Mouse (Mus musculus) midbrain, embryonic 10.5 days (tissue): ENCODE results near the gene Ptdss2. TPM values are rescaled to one million over a fixed set of nuclear protein-coding genes. Genes with fewer than 3 reads are reported as not detected.
A peak's percentile ranks its signal among the peaks of the same experiment; 100 is the strongest.

Source experiments
- DNase-seq: peaks from one replicate; pipeline ENCODE4 v3.0.0-alpha.2; 2017; ENCODE audit warnings: low spot score
- H3K27ac ChIP-seq: fragments of 300-500 bp; sonication (generic); replicated peaks from 2 replicates; pipeline ENCODE4 v1.5.1; 2016; ENCODE audit warnings: mild to moderate bottlenecking
- H3K27me3 ChIP-seq: fragments of 300-500 bp; sonication (generic); 2 replicates; pipeline ENCODE4 v1.6.1; 2016; ENCODE audit warnings: low read depth, mild to moderate bottlenecking; ENCODE audit not compliant: poor library complexity, severe bottlenecking
- H3K36me3 ChIP-seq: fragments of 300-500 bp; sonication (generic); 2 replicates; pipeline ENCODE4 v1.6.1; 2016; ENCODE audit warnings: mild to moderate bottlenecking, moderate library complexity
- H3K4me1 ChIP-seq: fragments of 300-500 bp; sonication (generic); 2 replicates; pipeline ENCODE4 v1.6.1; 2016
- H3K4me3 ChIP-seq: fragments of 300-500 bp; sonication (generic); 2 replicates; pipeline ENCODE4 v1.5.1; 2016; ENCODE audit warnings: mild to moderate bottlenecking, moderate library complexity
- H3K9me3 ChIP-seq: fragments of 300-500 bp; sonication (generic); replicated peaks from 2 replicates; pipeline ENCODE4 v1.6.1; 2016; ENCODE audit warnings: mild to moderate bottlenecking
- WGBS: fragments of 180-500 bp; shearing (Covaris S2); methylation state at CpG from one replicate; pipeline ENCODE4 v1.1.7; 2016; 5-methylcytosine and 5-hydroxymethylcytosine counted together
- polyA plus RNA-seq: library from polyadenylated mRNA; unstranded; fragments of >200 nt; fragmentation: Nextera tagmentation; extraction: Ambion mirVana; gene quantifications from 2 replicates; pipeline ENCODE4 v1.2.1, GENCODE M21; 2016

Ptdss2 gene
- polyA plus RNA-seq, 1 experiment from 2014 or later = 94.7 TPM

- Histone ChIP-seq H3K9me3 (no peaks in the 10 kb centered on the region), H3K4me3 (peak overlapping the region; percentile 83), H3K4me1 (peaks cover 27% of the 10 kb centered on the region), H3K27ac (peak overlapping the region; percentile 94), H3K36me3 (peaks cover 35% of the 10 kb centered on the region), H3K27me3 (no peaks in the 10 kb centered on the region)
- WGBS = 61% methylated on average over 12 of the region's 12 CpGs
- no peak for DNase-seq
These were observed 9.9 kb downstream of the Ptdss2 start for GRCm38 (mm10) chr7:141131904-141132755.

DNA sequence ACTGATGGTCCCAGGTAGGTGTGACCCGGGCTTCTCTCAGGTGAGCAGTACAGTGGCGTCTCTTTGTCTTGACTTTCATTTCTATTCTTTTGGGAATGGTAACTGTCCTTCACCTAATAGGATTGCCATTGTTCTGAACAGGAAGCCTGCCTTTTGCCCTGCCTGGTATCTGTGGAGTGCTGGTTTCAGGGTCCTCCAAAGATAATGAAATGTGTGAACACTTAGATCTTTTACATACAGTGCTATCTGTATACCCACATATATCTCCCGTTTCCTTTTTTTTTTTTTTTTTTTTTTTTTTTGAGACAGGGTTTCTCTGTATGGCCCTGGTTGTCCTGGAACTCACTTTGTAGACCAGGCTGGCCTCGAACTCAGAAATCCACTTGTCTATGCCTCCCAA is 19.1 kb downstream of the Ptdss2 start:
- 93% methylated on average over 4 of the region's 4 CpGs for WGBS
- no peaks in the 10 kb centered on the region for H3K9me3 ChIP-seq
- no peaks in the 10 kb centered on the region for H3K27me3 ChIP-seq
- H3K36me3 ChIP-seq = peaks cover 93% of the 10 kb centered on the region
- no peak for DNase-seq
- no peak overlapping the region for H3K4me3 ChIP-seq
- no peaks in the 10 kb centered on the region for H3K4me1 ChIP-seq
- no peak overlapping the region for H3K27ac ChIP-seq

DNA sequence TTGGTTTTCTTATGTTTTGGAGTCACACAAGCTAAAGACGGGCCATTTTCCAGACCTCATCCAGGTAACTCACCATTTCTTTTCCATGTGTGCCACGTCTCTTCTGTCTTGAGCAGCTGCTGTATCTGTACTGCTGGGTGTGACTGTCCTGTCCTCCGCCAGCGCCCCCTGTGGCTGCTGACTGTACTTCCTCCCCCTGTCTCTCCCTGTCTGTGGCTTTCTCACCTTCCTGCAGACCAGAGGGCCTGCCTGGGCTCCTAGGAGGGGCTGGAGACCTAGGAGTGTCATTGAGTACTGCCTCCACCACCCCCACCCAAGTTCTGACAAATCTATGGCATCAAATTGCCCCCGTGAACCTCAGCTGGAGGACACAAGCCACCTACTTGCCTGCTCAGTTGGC is 20.9 kb downstream of the Ptdss2 start:
- Histone ChIP-seq H3K4me3 (no peak overlapping the region), H3K27ac (0 out of 2 replicates have a peak overlapping the region, but pooled peaks have one; percentile 33), H3K4me1 (no peaks in the 10 kb centered on the region), H3K9me3 (no peaks in the 10 kb centered on the region), H3K27me3 (no peaks in the 10 kb centered on the region), H3K36me3 (peaks cover 93% of the 10 kb centered on the region)
- 55% methylated on average over 5 of the region's 5 CpGs for WGBS
- DNase-seq = peak; percentile 31

DNA sequence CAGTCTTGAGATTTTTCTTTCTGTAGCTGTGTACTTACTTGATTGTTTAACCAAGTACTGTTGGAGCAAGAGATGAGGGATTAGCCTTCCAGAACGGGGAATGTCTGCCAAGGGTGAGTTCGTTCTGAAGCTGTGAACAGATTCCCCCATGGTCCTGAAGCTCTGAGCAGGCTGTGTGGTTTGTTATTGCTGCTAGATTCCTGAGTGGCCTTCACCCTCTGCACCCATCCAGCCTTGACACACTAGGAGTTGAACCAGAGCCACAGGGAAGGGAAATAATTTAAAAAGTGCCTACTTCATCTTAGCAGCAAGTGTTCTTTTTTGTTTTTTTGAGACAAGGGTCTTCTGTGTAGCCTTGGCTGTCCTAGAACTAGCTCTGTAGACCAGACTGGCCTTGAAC is 21.7 kb downstream of the Ptdss2 start:
- no peaks in the 10 kb centered on the region for H3K4me1 ChIP-seq
- no peak for DNase-seq
- H3K36me3 ChIP-seq = peaks cover 93% of the 10 kb centered on the region
- H3K27ac ChIP-seq = no peak overlapping the region
- no peak overlapping the region for H3K4me3 ChIP-seq
- no peaks in the 10 kb centered on the region for H3K27me3 ChIP-seq
- H3K9me3 ChIP-seq = no peaks in the 10 kb centered on the region
- 79% methylated on average over 2 of the region's 2 CpGs for WGBS

GRCm38 (mm10) chr7:141144650-141145049 is 22.5 kb downstream of the Ptdss2 start:
- no peak for DNase-seq
- Histone ChIP-seq H3K4me3 (no peak overlapping the region), H3K9me3 (no peaks in the 10 kb centered on the region), H3K4me1 (no peaks in the 10 kb centered on the region), H3K27me3 (no peaks in the 10 kb centered on the region), H3K27ac (no peak overlapping the region), H3K36me3 (peaks cover 90% of the 10 kb centered on the region)
- WGBS = 91% methylated on average over 3 of the region's 3 CpGs

GRCm38 (mm10) chr7:141145403-141145802 is 23.2 kb downstream of the Ptdss2 start:
- Histone ChIP-seq H3K36me3 (peaks cover 88% of the 10 kb centered on the region), H3K27me3 (no peaks in the 10 kb centered on the region), H3K9me3 (no peaks in the 10 kb centered on the region), H3K4me3 (no peak overlapping the region), H3K27ac (no peak overlapping the region), H3K4me1 (no peaks in the 10 kb centered on the region)
- 59% methylated on average over 1 of the region's 1 CpGs for WGBS
- DNase-seq = no peak

- Histone ChIP-seq H3K4me1 (no peaks in the 10 kb centered on the region), H3K27me3 (no peaks in the 10 kb centered on the region), H3K36me3 (peaks cover 90% of the 10 kb centered on the region), H3K27ac (no peak overlapping the region), H3K9me3 (no peaks in the 10 kb centered on the region), H3K4me3 (no peak overlapping the region)
- whole genome bisulfite sequencing = 95% methylated on average over 12 of the region's 12 CpGs
- no peak for DNase-seq
These were observed 23.9 kb downstream of the Ptdss2 start for GRCm38 (mm10) chr7:141146043-141146595.

DNA sequence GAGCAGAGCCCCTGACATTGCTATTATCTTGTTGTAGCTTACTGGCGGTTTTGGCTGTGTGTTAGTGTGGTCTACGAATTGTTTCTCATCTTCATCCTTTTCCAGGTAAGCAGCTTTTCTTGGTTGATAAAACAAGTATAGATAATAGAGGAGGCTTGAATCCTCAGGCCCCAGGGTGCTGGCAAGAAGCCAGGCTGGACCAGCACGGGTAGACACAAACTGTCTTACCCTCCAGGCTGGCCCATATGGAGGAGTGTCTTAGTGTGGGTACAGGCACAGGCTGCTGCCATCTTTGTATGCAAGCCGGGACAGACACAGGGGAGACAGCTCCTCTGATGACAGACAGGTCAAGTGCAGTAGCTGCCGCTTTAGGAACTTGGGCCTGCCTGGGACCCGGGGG is 24.9 kb downstream of the Ptdss2 start:
- H3K4me1 ChIP-seq = no peaks in the 10 kb centered on the region
- no peaks in the 10 kb centered on the region for H3K9me3 ChIP-seq
- H3K27me3 ChIP-seq = no peaks in the 10 kb centered on the region
- no peak overlapping the region for H3K27ac ChIP-seq
- DNase-seq = no peak
- H3K36me3 ChIP-seq = peaks cover 93% of the 10 kb centered on the region
- WGBS = 93% methylated on average over 6 of the region's 6 CpGs
- H3K4me3 ChIP-seq = no peak overlapping the region

GRCm38 (mm10) chr7:141148639-141149038 is 26.5 kb downstream of the Ptdss2 start:
- DNase-seq = no peak
- peaks cover 93% of the 10 kb centered on the region for H3K36me3 ChIP-seq
- no peaks in the 10 kb centered on the region for H3K9me3 ChIP-seq
- H3K4me1 ChIP-seq = no peaks in the 10 kb centered on the region
- WGBS = 86% methylated on average over 4 of the region's 4 CpGs
- no peaks in the 10 kb centered on the region for H3K27me3 ChIP-seq
- H3K27ac ChIP-seq = no peak overlapping the region
- H3K4me3 ChIP-seq = no peak overlapping the region

- Histone ChIP-seq H3K9me3 (no peaks in the 10 kb centered on the region), H3K36me3 (peaks cover 89% of the 10 kb centered on the region), H3K4me3 (no peak overlapping the region), H3K27me3 (no peaks in the 10 kb centered on the region), H3K27ac (no peak overlapping the region), H3K4me1 (no peaks in the 10 kb centered on the region)
- 94% methylated on average over 9 of the region's 9 CpGs for WGBS
- DNase-seq = no peak
These were observed 33.2 kb downstream of the Ptdss2 start for GRCm38 (mm10) chr7:141155362-141155761.

DNA sequence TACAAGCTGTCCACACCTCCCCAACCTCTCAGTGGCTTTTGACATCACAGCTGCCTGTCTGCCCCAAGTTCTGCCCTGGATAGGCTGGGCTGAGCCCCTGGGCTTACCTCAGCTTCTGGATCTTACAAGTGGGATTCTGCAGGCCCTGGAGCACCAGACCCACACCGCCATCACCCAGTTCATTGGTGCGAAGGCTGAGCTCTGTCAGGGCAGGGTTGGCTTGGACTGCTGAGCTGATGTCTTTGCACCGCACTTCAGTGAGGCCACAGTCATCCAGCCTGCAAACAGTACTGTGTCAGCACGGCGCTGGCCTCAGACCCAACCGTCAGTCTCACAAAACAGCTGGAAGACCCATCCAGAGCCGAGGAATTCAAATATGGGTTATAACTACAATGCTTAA is 42.2 kb downstream of the Ptdss2 start:
- peaks cover 68% of the 10 kb centered on the region for H3K36me3 ChIP-seq

DNA sequence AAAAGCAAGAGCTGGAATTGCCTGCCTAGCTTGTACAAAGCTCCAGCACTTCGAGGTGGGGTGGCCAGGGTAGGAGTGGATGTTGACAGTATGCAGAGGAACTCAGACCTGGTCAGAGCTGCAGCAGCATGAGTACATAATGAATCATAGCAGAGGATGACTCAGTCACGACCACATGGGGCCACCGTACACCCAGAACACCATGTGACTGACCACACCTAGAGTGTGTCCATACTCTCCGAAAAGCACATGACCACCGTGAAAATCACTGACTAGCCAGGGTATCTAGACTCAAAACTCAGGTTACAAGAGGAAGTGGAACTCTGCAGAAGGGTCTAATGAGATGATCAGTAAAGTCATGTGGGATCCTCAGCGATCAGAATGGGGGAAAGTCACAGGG is 42.7 kb downstream of the Ptdss2 start:
- peaks cover 64% of the 10 kb centered on the region for H3K36me3 ChIP-seq

More for the DNA sequence above, 42.2 kb downstream of the Ptdss2 start:
- H3K4me3 ChIP-seq = no peak overlapping the region
- H3K9me3 ChIP-seq = no peaks in the 10 kb centered on the region
- H3K4me1 ChIP-seq = peaks cover 20% of the 10 kb centered on the region
- 91% methylated on average over 7 of the region's 7 CpGs for WGBS
- no peak overlapping the region for H3K27ac ChIP-seq
- peaks cover 5% of the 10 kb centered on the region; the same call in 1 of the 2 replicates for H3K27me3 ChIP-seq
- DNase-seq = no peak

DNA sequence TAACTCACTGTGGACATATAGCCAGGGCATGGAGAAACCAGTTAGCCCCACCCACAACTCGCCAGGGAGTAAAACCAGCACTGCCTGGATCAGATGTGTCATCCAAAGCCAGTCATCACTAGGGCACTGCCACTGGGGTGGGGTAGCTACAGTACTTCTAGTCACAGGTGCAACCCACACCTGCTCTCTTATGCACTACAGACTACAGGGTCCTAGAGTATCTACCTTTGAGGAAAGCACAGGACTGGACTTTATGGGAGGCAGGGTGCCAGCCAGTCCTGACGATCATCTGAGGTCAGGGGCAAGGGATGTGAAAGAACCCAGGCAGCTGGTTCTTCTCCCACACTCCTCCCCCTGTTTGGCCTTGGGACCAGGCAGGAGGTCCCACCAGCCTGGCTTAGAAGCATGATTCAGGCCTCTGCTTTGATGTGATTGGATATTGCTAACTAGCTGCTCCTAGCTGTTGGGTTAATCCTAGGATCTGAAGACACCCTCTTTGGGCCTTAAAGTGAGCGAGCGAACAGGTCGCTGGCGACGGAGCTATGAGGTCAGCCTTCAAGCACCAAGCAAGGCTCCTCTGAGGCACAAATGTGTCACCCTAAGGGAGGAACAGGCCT is 45.8 kb downstream of the Ptdss2 start:
- peaks cover 17% of the 10 kb centered on the region; the same call in 1 of the 2 replicates for H3K27me3 ChIP-seq
- H3K4me3 ChIP-seq = peak overlapping the region; percentile 55
- peak overlapping the region; percentile 78 for H3K27ac ChIP-seq
- peak; percentile 23 for DNase-seq
- 15% methylated on average over 7 of the region's 7 CpGs for WGBS
- H3K4me1 ChIP-seq = peaks cover 31% of the 10 kb centered on the region
- H3K36me3 ChIP-seq = peaks cover 33% of the 10 kb centered on the region
- H3K9me3 ChIP-seq = no peaks in the 10 kb centered on the region

More for the DNA sequence above, 42.7 kb downstream of the Ptdss2 start:
- Histone ChIP-seq H3K27me3 (peaks cover 10% of the 10 kb centered on the region; the same call in 1 of the 2 replicates), H3K4me3 (no peak overlapping the region), H3K9me3 (no peaks in the 10 kb centered on the region), H3K27ac (no peak overlapping the region), H3K4me1 (peaks cover 20% of the 10 kb centered on the region)
- no peak for DNase-seq
- WGBS = 85% methylated on average over 6 of the region's 6 CpGs
